Mouse (Mus musculus) gastrocnemius, adult 2 months (tissue): ENCODE measurements around the gene 4930453N24Rik. TPM values are rescaled to one million over a fixed set of nuclear protein-coding genes. Genes with fewer than 3 reads are reported as not detected.

Experiments used
- DNase-seq: peaks from one replicate; pipeline ENCODE4 v3.0.0; 2022
- H3K27ac ChIP-seq: fragments of 200-600 bp; 2 replicates; pipeline ENCODE4 v1.8.1; 2022; ENCODE audit warnings: mild to moderate bottlenecking
- H3K4me3 ChIP-seq: fragments of 200-600 bp; 2 replicates; pipeline ENCODE4 v1.8.1; 2022; ENCODE audit warnings: mild to moderate bottlenecking, moderate library complexity
- CTCF ChIP-seq: fragments of 200-600 bp; IDR thresholded peaks from 2 replicates; pipeline ENCODE4 v1.8.1; 2022; ENCODE audit warnings: antibody characterized with exemption, mild to moderate bottlenecking, moderate library complexity
- intact Hi-C: fragments of 180-260 bp; cut with DNase I; formaldehyde crosslinking; loops from one replicate; pipeline ENCODE4 v1.15.1; 2025
- total RNA-seq, 2 experiments: library from RNA; stranded (reverse); gene quantifications; 2 replicates each; pipeline ENCODE4 v1.2.3; 2021

4930453N24Rik gene
- total RNA-seq, 2 experiments from 2014 or later = 52.9 to 55.0 TPM

DNA sequence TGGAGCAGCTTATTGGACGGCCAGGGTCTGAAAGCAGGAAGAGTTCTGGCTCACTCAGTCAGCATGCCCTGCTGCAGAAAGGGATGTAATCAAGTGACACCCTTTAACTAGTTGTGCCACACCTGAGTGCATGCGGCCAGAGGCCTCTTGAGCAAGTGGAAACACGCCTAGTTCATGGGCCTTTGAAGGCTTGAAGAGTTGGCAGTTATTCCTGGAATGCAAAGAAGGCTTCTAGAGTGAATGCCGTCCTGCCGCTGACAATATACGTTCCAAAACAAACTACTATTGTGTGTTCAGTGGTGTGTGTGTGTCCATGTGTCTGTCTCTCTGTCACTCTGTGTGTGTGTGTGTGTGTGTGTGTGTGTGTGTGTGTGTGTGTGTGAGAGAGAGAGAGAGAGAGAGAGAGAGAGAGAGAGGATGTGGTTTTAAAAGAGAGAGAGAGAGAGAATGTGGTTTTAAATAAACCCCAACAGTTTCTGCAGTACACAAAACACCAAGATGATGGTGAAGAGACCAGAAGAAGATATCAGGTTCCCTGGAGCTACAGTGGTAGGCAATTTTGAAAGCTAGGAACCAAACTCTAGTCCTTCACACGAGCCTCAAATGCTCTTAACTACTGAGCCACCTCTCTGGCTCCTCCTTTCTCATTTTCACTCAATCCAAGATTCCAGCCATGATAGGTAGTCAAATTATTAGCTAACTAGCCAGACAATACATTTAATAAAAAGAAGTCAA is 13.1 kb downstream of the 4930453N24Rik start:
- intact Hi-C loops = no loop called here
- Histone ChIP-seq H3K4me3 (no peak overlapping the region), H3K27ac (no peak overlapping the region)
- no peak for TF ChIP-seq CTCF
- DNase-seq = no peak

DNA sequence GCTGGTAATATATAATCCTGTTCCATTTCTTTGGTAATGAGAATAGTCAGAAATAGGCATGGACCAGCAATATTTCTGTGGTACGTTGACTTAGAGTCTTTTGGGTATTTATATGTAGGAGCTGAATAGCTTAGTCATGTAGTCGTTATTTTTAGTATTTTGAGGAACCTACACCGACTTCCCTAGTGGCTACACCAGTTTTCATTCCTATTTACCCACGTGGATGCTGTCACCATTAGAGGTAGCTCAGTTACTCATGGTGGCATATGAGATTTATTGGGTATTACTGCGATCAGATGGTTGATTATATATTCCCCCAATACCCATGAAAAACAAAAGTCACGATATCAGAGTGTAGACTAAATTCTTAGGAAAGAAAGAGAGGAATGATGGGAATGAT is 14.6 kb downstream of the 4930453N24Rik start:
- intact Hi-C loops = no loop called here
- no peak for DNase-seq
- Histone ChIP-seq H3K27ac (no peak overlapping the region), H3K4me3 (no peak overlapping the region)
- TF ChIP-seq CTCF = no peak

DNA sequence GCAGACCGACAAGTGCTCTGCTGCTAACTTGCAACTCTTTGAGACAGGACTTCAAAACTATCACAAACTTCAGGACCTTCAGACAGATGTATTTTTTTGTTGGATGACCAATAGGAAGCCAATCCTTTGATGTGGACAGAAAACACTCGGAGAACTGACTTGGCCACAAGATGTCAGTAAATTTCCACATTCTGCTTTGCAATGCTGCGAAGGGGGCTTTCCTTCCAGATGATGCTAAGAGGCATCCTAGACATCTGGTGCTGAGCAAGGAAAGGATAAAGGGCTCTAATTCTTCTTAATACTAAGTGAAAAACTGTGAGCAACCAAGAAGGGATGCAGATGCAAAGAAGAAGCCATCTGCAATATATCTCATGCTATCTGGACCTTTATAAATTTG is 16.2 kb downstream of the 4930453N24Rik start:
- Histone ChIP-seq H3K27ac (no peak overlapping the region), H3K4me3 (no peak overlapping the region)
- peak; percentile 60 for TF ChIP-seq CTCF
- intact Hi-C loops = no loop called here
- DNase-seq = no peak

DNA sequence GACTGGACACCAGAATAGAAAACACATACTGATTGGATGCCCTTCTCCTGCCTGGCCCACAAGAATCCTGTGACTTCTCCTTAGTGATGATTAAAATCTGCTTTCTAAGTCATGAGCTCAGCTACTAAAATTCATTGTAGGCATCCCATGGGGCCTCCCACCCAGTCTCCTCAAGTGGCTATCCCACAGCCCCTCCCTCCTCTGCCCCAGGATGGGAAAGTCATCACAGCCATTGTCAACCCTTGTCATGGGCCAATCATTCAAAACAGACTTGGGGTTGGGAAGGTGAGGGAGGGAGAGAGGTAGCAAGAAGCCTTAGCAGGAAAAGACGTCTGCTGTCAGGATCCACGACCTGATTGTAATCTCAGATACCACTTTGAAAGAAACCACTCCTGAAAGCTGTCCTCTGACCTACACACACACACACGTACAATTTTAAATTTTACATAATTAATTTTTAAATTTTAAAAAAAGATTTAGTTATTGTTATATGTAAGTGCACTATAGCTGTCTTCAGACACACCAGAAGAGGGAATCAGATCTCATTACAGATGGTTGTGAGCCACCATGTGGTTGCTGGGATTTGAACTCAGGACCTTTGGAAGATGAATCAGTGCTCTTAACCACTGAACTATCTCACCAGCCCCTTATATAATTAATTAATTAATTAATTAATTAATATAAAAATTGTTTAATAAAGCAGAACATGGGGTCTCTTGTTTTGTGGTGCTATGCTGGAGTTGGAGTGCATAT is 16.8 kb downstream of the 4930453N24Rik start:
- H3K4me3 ChIP-seq = no peak overlapping the region
- DNase-seq = no peak
- intact Hi-C loops = no loop called here
- no peak for TF ChIP-seq CTCF
- no peak overlapping the region for H3K27ac ChIP-seq

DNA sequence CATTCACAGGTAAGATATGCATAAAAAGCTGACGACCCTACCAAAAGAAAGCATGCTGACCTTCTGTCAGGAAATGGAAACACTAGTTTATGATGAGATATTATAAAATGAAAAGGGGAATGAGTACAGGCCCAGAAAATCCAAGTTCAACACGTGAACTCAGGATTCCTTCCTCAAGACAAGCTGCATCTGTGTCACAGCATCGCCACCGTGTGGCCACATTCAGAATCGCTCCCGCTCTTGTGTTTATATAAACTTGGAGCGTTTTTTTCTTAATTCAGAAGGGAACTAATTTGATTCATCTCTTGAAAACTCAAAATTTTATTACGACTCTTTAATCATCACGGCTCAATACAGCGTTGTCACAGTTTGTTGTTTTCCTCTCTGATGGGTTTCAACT is 22.7 kb downstream of the 4930453N24Rik start:
- DNase-seq = peak; percentile 59
- Histone ChIP-seq H3K4me3 (no peak overlapping the region), H3K27ac (no peak overlapping the region)
- intact Hi-C loops = loop anchor here (10.0 kb wide), 1 partner anchor 873 kb away; no protein-coding TSS in a partner anchor
- TF ChIP-seq CTCF = peak; percentile 91

DNA sequence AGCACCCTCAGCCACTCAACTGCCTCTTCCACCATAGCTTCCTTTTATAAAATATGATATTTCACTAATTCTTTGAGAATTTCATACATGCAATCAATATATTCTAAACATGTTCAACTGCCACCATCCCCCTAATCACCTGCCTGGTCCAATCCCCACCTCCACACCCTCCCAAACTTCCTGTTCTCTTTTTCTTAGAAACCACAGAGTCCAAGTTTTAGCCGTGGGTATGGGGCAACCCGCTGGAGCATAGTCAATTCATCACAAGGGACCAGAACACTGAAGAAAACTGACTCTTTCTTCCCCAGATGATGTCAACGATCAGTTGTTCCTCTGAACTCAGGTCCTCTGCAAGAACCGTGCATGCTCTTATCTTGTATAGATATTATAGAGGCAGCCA is 25.9 kb downstream of the 4930453N24Rik start:
- no peak for DNase-seq
- no peak for TF ChIP-seq CTCF
- Histone ChIP-seq H3K4me3 (no peak overlapping the region), H3K27ac (no peak overlapping the region)
- intact Hi-C loops = loop anchor here (10.0 kb wide), 1 partner anchor 870 kb away; no protein-coding TSS in a partner anchor

DNA sequence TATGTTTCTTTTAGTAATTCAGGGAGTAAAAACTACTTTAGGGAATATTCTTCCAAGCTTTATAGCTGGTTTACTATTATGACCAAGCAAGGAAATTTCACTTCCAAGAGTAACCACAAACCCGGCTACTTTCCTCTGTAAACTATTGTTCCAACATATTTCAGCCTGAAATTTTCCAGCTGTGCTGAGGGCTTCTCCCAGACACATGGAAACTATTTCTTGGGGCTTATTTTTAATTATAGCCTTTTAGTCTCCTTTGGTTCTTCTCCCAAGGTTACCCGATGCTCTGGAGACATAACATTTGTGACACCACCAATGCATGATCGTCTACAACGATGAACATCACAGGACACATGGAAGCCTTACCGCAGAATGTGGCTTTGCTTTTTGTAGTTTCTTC is 33.7 kb downstream of the 4930453N24Rik start:
- Histone ChIP-seq H3K27ac (no peak overlapping the region), H3K4me3 (no peak overlapping the region)
- intact Hi-C loops = no loop called here
- TF ChIP-seq CTCF = no peak
- no peak for DNase-seq

DNA sequence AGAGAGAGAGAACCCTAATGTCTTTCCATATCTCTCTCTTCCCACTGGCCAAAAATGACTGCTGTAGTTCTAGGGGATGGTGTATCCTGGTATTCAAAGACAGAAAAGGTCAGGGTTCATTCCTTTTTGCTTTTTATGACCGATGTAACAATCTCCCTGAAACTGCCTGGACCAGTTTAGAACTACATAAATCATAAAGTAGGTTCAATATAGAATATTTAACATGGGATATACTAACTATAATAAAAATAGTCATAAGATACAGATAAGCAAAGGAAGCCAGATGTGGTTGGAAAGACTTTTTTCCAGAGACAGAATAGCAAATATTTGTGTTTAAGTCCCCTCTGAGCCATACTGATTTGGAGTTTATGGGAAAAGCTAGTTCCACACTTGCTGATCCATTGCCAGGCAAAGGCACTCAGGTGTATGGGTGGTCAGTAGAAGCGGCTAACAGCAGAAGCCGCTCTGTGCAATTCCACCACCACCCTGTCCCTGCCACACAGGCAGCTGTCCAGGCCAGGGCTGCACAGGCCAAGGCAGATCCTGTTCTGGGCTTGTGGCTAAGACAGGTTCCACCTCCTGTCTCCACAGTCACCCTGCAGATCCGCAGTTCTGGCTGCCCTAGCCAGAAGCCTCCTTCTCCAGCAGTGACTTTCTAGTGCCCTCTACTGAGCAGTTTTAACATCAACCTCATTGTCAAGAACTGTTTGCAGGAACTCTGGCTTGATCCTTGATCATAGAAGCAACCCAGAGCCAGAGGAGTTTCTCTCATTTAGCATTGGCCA is 47.5 kb downstream of the 4930453N24Rik start:
- intact Hi-C loops = no loop called here
- no peak overlapping the region for H3K4me3 ChIP-seq
- no peak overlapping the region for H3K27ac ChIP-seq
- peak; percentile 60 for TF ChIP-seq CTCF
- DNase-seq = peak; percentile 42

DNA sequence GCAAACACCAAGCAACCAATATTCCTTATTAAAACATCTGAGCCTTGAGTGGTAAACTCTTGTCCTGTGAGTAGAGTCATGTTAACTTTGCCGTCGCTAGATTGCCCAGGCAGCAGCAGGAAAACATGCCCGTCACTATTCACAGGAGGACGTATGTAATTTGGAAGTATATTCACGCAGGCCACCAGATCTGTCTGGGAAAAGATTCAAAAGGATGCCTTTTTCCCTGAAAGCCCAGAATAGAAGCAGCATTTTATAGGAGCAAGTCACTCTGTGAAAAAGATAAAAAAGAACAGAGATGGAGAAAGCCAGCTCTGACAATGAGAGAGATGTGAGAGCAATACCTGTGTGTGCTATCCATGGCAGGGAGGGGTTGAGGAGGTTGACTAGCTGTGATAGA is 49.4 kb downstream of the 4930453N24Rik start:
- intact Hi-C loops = no loop called here
- no peak for TF ChIP-seq CTCF
- no peak for DNase-seq
- Histone ChIP-seq H3K27ac (no peak overlapping the region), H3K4me3 (no peak overlapping the region)

DNA sequence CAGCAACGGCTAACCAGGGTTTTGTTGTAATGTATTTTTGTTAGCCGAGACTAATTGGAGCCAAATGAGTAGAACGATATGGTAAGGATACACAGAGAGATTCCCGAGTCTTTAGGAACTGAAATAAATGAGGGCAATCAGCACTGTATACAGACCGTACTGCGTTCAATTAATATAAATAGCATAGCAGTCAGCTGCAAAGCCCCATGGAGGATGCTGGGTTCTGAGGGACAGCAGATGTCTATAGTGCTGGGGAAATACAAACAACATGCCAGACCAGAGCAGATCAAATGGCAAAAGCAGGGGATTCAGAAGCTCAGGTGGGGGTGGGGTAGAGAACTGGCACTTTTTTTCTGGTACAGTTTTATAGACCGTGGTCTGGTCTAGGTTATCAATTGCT is 51.9 kb downstream of the 4930453N24Rik start:
- H3K4me3 ChIP-seq = no peak overlapping the region
- DNase-seq = no peak
- TF ChIP-seq CTCF = no peak
- intact Hi-C loops = no loop called here
- H3K27ac ChIP-seq = no peak overlapping the region

DNA sequence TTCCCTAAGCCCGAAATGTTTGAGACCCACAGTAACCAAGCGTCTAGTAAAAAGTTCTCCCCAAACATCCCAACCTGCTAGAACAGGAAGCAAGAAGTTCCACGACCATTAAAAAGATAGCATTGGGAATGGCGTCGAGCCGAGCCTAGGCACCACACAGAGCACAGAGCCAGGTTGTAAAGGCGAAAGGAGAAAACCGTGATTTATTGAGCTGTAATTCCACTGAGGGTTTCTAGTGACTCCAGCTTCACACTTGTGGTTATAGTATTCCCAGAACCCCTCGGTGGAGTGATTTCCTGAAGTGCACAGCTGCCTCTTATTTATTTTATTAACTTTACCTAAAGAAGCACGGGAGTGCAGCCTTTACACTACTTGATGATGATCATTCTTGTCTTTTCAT is 53.1 kb downstream of the 4930453N24Rik start:
- TF ChIP-seq CTCF = no peak
- H3K4me3 ChIP-seq = no peak overlapping the region
- H3K27ac ChIP-seq = no peak overlapping the region
- DNase-seq = no peak
- intact Hi-C loops = no loop called here

DNA sequence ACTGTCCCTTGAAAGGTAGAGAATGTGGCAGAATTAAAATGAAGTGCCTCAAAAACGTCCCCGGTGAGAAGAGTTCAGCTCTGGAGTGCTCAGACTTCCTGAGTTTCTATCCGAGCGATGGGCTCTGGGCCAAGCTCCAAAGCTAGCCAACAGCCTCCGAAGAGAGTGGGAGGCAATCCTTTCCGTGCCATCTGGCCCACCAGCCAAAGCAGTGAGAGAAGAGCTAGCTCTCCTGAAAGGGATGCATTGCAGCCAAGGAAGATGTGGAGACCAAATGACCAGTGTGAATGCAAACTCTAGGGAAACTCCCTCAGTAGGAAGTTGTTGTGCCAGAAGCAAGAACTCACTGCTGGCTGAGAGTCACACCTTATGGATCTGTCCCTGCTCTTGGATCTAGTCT is 59.1 kb downstream of the 4930453N24Rik start:
- DNase-seq = peak; percentile 32
- intact Hi-C loops = no loop called here
- no peak overlapping the region for H3K27ac ChIP-seq
- no peak for TF ChIP-seq CTCF
- H3K4me3 ChIP-seq = no peak overlapping the region

Other genes with a start within 250 kb of the 4930453N24Rik start
- not detected for gene Csnka2ip, start 168.8 kb downstream of the 4930453N24Rik start, total RNA-seq
- gene Zfp654, start 80.5 kb upstream of the 4930453N24Rik start, total RNA-seq = 10 to 100 TPM; 10.5 to 11.4 TPM
- gene Cggbp1, start 80.8 kb upstream of the 4930453N24Rik start, total RNA-seq = 10 to 100 TPM; 18.2 to 26.7 TPM